Mouse (Mus musculus) hindbrain, embryonic 15.5 days (tissue): ENCODE results near the gene Map2k2. TPM values are rescaled to one million over a fixed set of nuclear protein-coding genes. Genes with fewer than 3 reads are reported as not detected.

Experiments
- ATAC-seq: fragments of 200-750 bp; cut with Nextera tagmentation; 2 replicates; pipeline ENCODE4 v1.8.0; 2017; ENCODE audit warnings: low read depth, moderate number of reproducible peaks, moderate TSS enrichment; ENCODE audit not compliant: low FRiP score
- H3K27ac ChIP-seq: fragments of 300-500 bp; sonication (generic); replicated peaks from 2 replicates; pipeline ENCODE4 v1.5.1; 2015; ENCODE audit warnings: mild to moderate bottlenecking, inconsistent platforms
- H3K27me3 ChIP-seq: fragments of 300-500 bp; sonication (generic); 2 replicates; pipeline ENCODE4 v1.6.1; 2015; ENCODE audit warnings: control low read depth, inconsistent platforms
- H3K36me3 ChIP-seq: fragments of 300-500 bp; sonication (generic); 2 replicates; pipeline ENCODE4 v1.6.1; 2015; ENCODE audit warnings: control low read depth, inconsistent platforms
- H3K4me1 ChIP-seq: fragments of 300-500 bp; sonication (generic); replicated peaks from 2 replicates; pipeline ENCODE4 v1.6.1; 2015; ENCODE audit warnings: control low read depth, inconsistent platforms
- H3K4me2 ChIP-seq: fragments of 300-500 bp; sonication (generic); 2 replicates; pipeline ENCODE4 v1.6.1; 2015; ENCODE audit warnings: moderate library complexity, mild to moderate bottlenecking, inconsistent platforms
- H3K4me3 ChIP-seq: fragments of 300-500 bp; sonication (generic); 2 replicates; pipeline ENCODE4 v1.5.1; 2015; ENCODE audit warnings: mild to moderate bottlenecking, inconsistent platforms
- H3K9ac ChIP-seq: fragments of 300-500 bp; sonication (generic); 2 replicates; pipeline ENCODE4 v1.6.1; 2015; ENCODE audit warnings: inconsistent platforms
- H3K9me3 ChIP-seq: fragments of 300-500 bp; sonication (generic); 2 replicates; pipeline ENCODE4 v1.6.1; 2016; ENCODE audit warnings: control low read depth, inconsistent platforms
- WGBS: fragments of 180-500 bp; shearing (Covaris S2); methylation state at CpG from one replicate; pipeline ENCODE4 v1.1.7; 2015; 5-methylcytosine and 5-hydroxymethylcytosine counted together
- polyA plus RNA-seq: library from polyadenylated mRNA; unstranded; fragments of >200 nt; fragmentation: Nextera tagmentation; extraction: Ambion mirVana; gene quantifications from 2 replicates; pipeline ENCODE4 v1.2.1, GENCODE M21; 2015

The Map2k2 gene
- polyA plus RNA-seq, 1 experiment from 2014 or later: 259 TPM

DNA sequence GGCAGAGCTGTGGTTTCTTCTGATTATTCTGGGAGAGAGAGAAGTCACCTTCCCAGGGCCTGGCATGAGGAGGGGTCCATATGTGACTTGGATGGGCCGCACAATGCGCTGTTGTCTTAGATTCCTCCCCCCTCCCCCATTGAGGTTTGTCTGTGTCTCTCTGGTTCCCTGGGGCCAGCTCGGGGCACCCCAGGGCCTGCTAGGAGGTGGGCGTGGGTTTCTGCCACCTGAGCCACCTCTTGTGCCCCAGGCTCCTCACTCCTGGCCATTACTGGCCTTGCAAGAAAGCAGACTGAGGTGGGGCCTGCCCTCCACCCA, 33.8 kb downstream of the Map2k2 start:
- H3K36me3 ChIP-seq: peaks cover 10% of the 10 kb centered on the region
- no peaks in the 10 kb centered on the region for H3K9me3 ChIP-seq
- peak overlapping the region; percentile 97 for H3K4me2 ChIP-seq
- no peak overlapping the region for H3K27ac ChIP-seq
- H3K4me1 ChIP-seq: peaks cover 64% of the 10 kb centered on the region
- peaks cover 12% of the 10 kb centered on the region for H3K27me3 ChIP-seq
- H3K4me3 ChIP-seq: peak overlapping the region; percentile 96; the same call in 1 of the 2 replicates
- peak overlapping the region; percentile 4; the same call in 1 of the 2 replicates for H3K9ac ChIP-seq
- no peak for ATAC-seq
- WGBS: 68% methylated on average over 4 of the region's 4 CpGs

GRCm38 (mm10) chr10:81140005-81140404, 34.3 kb downstream of the Map2k2 start:
- no peak for ATAC-seq
- H3K36me3 ChIP-seq: peaks cover 15% of the 10 kb centered on the region
- H3K4me2 ChIP-seq: peak overlapping the region; percentile 97
- 68% methylated on average over 8 of the region's 8 CpGs for WGBS
- H3K9me3 ChIP-seq: no peaks in the 10 kb centered on the region
- H3K27me3 ChIP-seq: peaks cover 7% of the 10 kb centered on the region; the same call in 1 of the 2 replicates
- no peak overlapping the region; the same call in 1 of the 2 replicates for H3K27ac ChIP-seq
- H3K4me1 ChIP-seq: peaks cover 61% of the 10 kb centered on the region
- peak overlapping the region; percentile 4; the same call in 1 of the 2 replicates for H3K9ac ChIP-seq
- H3K4me3 ChIP-seq: peak overlapping the region; percentile 10; the same call in 1 of the 2 replicates

DNA sequence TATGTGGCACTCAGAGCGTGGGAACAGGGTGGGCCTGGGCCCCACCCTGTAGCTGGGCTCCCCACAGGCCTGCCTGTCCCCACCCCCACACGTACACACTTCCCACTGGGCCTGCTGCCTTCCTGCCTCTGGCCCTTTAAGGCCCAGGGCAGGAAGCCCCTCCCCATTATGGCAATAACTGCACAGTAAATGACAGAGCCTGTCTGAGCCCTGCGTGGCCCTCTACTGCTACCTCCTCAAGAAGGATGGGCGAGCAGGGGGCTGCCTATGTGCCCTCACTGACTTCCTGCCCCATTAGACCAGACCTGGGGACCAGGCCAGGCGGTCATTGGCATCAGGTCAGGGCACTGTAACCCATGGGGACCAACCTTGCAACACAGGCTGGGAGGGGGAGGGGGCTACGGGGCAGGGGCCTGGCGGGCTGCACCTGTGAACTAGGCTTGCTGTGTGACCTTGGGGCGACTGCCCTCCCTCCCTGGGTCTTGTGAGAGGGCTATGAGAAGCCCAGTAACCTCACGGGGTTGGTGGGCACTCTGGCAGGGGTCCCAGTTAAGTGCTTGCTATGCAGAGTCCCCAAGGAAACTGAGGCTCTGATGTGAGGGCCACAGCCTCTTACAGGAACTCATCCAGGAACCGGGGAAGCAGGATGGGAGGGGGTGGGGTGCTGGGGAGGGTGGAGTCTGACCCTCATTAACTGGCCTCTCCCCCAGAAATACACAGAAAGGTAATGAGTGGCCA, 35.2 kb downstream of the Map2k2 start:
- peak overlapping the region; percentile 10; the same call in 1 of the 2 replicates for H3K4me3 ChIP-seq
- peaks cover 23% of the 10 kb centered on the region for H3K36me3 ChIP-seq
- H3K9me3 ChIP-seq: no peaks in the 10 kb centered on the region
- peaks cover 56% of the 10 kb centered on the region for H3K4me1 ChIP-seq
- no peak overlapping the region for H3K9ac ChIP-seq
- peak overlapping the region; percentile 97 for H3K4me2 ChIP-seq
- whole genome bisulfite sequencing: 63% methylated on average over 10 of the region's 10 CpGs
- H3K27ac ChIP-seq: no peak overlapping the region; the same call in 1 of the 2 replicates
- ATAC-seq: no peak
- no peaks in the 10 kb centered on the region; the same call in 1 of the 2 replicates for H3K27me3 ChIP-seq

GRCm38 (mm10) chr10:81141455-81142210, 35.9 kb downstream of the Map2k2 start:
- no peak overlapping the region for H3K9ac ChIP-seq
- no peaks in the 10 kb centered on the region for H3K9me3 ChIP-seq
- peaks cover 30% of the 10 kb centered on the region for H3K36me3 ChIP-seq
- H3K4me3 ChIP-seq: no peak overlapping the region
- H3K4me1 ChIP-seq: peaks cover 54% of the 10 kb centered on the region
- no peak overlapping the region for H3K27ac ChIP-seq
- no peak for ATAC-seq
- WGBS: 82% methylated on average over 7 of the region's 7 CpGs
- no peaks in the 10 kb centered on the region for H3K27me3 ChIP-seq
- H3K4me2 ChIP-seq: no peak overlapping the region

DNA sequence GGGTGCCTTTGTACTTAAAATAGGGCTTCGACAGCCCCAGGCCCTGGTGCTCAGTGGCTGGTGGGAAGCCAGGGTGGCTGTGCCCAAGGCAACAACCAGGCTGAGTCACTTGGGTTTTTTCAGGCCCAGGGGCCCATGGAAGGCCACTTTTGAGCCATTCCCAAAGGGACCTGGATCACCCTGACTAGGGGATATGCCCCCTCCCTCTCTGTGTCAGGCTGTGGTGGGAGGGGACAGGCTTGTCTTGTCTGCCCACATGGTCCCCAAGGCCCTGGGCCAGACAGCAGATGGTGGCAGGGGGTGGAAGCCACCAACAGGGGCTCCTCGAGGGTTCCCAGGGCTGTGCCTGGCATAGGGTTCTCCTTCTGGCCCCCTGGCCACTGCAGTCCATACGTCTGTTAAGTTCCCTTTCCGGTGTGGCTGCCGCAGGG, 36.9 kb downstream of the Map2k2 start:
- H3K4me1 ChIP-seq: peaks cover 54% of the 10 kb centered on the region
- no peak for ATAC-seq
- H3K4me3 ChIP-seq: no peak overlapping the region
- no peak overlapping the region for H3K4me2 ChIP-seq
- H3K27me3 ChIP-seq: no peaks in the 10 kb centered on the region
- H3K9me3 ChIP-seq: no peaks in the 10 kb centered on the region
- H3K36me3 ChIP-seq: peaks cover 40% of the 10 kb centered on the region
- 57% methylated on average over 5 of the region's 5 CpGs for WGBS
- no peak overlapping the region for H3K27ac ChIP-seq
- H3K9ac ChIP-seq: no peak overlapping the region

DNA sequence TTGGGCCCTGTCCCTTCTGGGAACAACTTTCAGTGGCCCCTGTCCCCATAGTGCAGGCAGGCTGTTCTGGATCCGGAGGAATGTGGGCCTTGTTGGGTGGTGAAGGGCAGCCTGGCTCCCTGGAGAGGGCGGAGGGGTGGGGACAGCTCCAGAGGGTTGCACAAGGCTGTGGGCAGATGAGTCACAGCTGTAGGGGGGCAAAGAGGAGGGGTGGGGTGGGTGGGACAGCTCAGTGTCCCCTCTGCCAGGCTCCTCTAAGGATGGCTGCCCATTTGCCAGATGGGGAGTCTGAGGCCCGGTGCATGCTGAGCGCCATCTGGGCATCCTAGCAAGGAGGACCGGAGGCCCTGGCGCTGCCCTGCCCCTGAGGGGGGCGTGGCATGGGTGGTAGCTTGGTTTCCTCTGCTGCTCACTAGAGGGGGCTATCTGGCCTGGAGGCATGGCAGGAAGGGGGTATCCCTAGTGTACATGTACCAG, 37.5 kb downstream of the Map2k2 start:
- WGBS: 90% methylated on average over 7 of the region's 7 CpGs
- Histone ChIP-seq H3K27me3 (no peaks in the 10 kb centered on the region), H3K4me1 (peaks cover 52% of the 10 kb centered on the region), H3K27ac (no peak overlapping the region), H3K36me3 (peaks cover 46% of the 10 kb centered on the region), H3K4me3 (no peak overlapping the region), H3K4me2 (no peak overlapping the region), H3K9me3 (no peaks in the 10 kb centered on the region), H3K9ac (no peak overlapping the region)
- ATAC-seq: no peak

GRCm38 (mm10) chr10:81143845-81144437, 38.2 kb downstream of the Map2k2 start:
- Histone ChIP-seq H3K4me1 (peaks cover 44% of the 10 kb centered on the region), H3K4me3 (no peak overlapping the region), H3K36me3 (peaks cover 53% of the 10 kb centered on the region), H3K27me3 (no peaks in the 10 kb centered on the region), H3K27ac (no peak overlapping the region), H3K4me2 (no peak overlapping the region), H3K9me3 (no peaks in the 10 kb centered on the region), H3K9ac (no peak overlapping the region)
- 95% methylated on average over 52 of the region's 52 CpGs for WGBS
- ATAC-seq: no peak

DNA sequence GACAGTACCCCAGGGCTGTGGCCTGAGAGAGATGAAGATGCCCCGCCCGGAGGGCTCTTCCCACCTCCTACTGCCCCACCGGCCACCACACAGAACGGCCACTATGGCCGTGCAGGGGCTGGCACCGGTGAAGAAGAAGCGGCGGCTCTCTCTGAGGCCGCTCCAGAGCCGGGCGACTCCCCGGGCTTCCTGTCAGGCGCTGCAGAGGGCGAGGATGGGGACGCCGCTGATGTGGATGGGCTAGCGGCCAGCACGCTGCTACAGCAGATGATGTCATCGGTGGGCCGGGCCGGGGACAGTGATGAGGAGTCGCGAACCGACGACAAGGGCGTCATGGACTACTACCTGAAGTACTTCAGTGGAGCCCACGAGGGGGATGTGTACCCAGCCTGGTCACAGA, 39.0 kb downstream of the Map2k2 start:
- peaks cover 57% of the 10 kb centered on the region for H3K36me3 ChIP-seq
- no peak for ATAC-seq

DNA sequence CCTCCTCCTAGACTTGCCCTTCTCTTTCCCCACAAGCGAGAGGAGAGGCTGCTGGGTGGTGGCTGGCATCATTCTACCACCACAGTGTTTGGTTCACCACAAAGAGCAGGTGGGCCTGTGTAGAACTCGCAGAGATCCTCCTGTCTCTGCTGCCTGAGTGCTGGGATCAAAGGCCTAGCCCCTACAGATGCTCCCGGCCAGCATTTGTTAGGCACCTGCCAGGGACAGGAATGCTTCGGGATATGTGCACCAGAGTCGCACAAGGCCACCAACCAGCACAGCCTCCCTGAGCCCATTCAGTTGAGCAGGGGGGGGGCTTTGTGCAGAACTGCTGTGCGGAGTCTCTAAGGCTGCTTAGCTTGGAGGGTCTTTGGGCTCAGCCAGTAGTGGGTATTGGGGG, 39.6 kb downstream of the Map2k2 start:
- Histone ChIP-seq H3K9me3 (no peaks in the 10 kb centered on the region), H3K4me3 (no peak overlapping the region), H3K27ac (no peak overlapping the region), H3K4me1 (peaks cover 31% of the 10 kb centered on the region), H3K36me3 (peaks cover 59% of the 10 kb centered on the region), H3K9ac (no peak overlapping the region), H3K4me2 (no peak overlapping the region), H3K27me3 (no peaks in the 10 kb centered on the region)
- no peak for ATAC-seq
- 93% methylated on average over 6 of the region's 6 CpGs for WGBS

More for the DNA sequence above, 39.0 kb downstream of the Map2k2 start:
- H3K27me3 ChIP-seq: no peaks in the 10 kb centered on the region
- H3K9me3 ChIP-seq: no peaks in the 10 kb centered on the region
- H3K27ac ChIP-seq: no peak overlapping the region
- H3K4me1 ChIP-seq: peaks cover 37% of the 10 kb centered on the region
- H3K4me3 ChIP-seq: no peak overlapping the region
- H3K9ac ChIP-seq: no peak overlapping the region
- 94% methylated on average over 27 of the region's 27 CpGs for WGBS
- no peak overlapping the region for H3K4me2 ChIP-seq

GRCm38 (mm10) chr10:81145778-81146177, 40.1 kb downstream of the Map2k2 start:
- no peaks in the 10 kb centered on the region for H3K27me3 ChIP-seq
- no peak overlapping the region for H3K9ac ChIP-seq
- 91% methylated on average over 7 of the region's 7 CpGs for WGBS
- ATAC-seq: no peak
- no peaks in the 10 kb centered on the region for H3K9me3 ChIP-seq
- peaks cover 59% of the 10 kb centered on the region for H3K36me3 ChIP-seq
- no peak overlapping the region for H3K27ac ChIP-seq
- H3K4me3 ChIP-seq: no peak overlapping the region
- peaks cover 26% of the 10 kb centered on the region for H3K4me1 ChIP-seq
- H3K4me2 ChIP-seq: no peak overlapping the region

GRCm38 (mm10) chr10:81146296-81146695, 40.6 kb downstream of the Map2k2 start:
- no peak overlapping the region for H3K4me2 ChIP-seq
- H3K36me3 ChIP-seq: peaks cover 59% of the 10 kb centered on the region
- H3K4me1 ChIP-seq: peaks cover 21% of the 10 kb centered on the region
- no peak for ATAC-seq
- no peaks in the 10 kb centered on the region for H3K9me3 ChIP-seq
- 93% methylated on average over 4 of the region's 4 CpGs for WGBS
- no peak overlapping the region for H3K27ac ChIP-seq
- H3K27me3 ChIP-seq: no peaks in the 10 kb centered on the region
- no peak overlapping the region for H3K4me3 ChIP-seq
- H3K9ac ChIP-seq: no peak overlapping the region

DNA sequence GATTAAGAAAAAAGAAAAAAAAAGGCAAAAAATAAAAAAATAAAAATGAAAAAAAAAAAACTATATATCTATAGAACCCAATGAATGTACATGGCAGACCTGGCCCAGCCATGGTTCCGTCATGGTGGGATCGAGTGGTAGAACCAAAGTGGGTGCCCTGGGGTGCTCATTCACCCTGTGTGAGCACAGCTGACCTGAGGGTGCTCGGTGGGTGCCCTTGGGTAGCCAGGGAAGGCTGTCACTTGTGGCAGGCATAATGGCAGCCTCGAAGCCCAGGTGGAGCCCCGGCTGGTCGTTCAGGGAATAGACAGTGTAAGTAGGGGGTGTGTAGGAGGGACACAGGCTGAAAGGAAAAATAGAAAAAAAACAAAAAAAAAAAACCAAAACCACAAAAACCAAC, 45.5 kb downstream of the Map2k2 start:
- WGBS: 76% methylated on average over 6 of the region's 6 CpGs
- H3K9me3 ChIP-seq: no peaks in the 10 kb centered on the region
- no peaks in the 10 kb centered on the region for H3K27me3 ChIP-seq
- no peak overlapping the region for H3K9ac ChIP-seq
- ATAC-seq: no peak
- H3K4me3 ChIP-seq: no peak overlapping the region
- no peak overlapping the region for H3K27ac ChIP-seq
- H3K4me2 ChIP-seq: no peak overlapping the region
- peaks cover 60% of the 10 kb centered on the region for H3K36me3 ChIP-seq
- no peaks in the 10 kb centered on the region for H3K4me1 ChIP-seq
